Mouse (Mus musculus): ENCODE measurements around the gene Ggcx. TPM values are rescaled to one million over a fixed set of nuclear protein-coding genes. Genes with fewer than 3 reads are reported as not detected.
A peak's percentile ranks its signal among the peaks of the same experiment; 100 is the strongest.

Gene Ggcx
- polyA plus RNA-seq, 1 experiment, result 8.1 TPM

- under 1% methylated on average over 13 of the region's 13 CpGs for WGBS
- peaks cover 6% of the 10 kb centered on the region for H3K4me1 ChIP-seq (ENCODE audit: control insufficient read depth, insufficient read depth, low read length)
- H3K27ac ChIP-seq (ENCODE audit: control insufficient read depth, insufficient read depth, low read depth, low read length, poor library complexity), result peak overlapping the region; percentile 99
- peak overlapping the region; percentile 93 for H3K4me3 ChIP-seq (replicated peaks; ENCODE audit: control insufficient read depth, low read depth, low read length)
- TF ChIP-seq POLR2A (IDR thresholded peaks at IDR 0.05; ENCODE audit: borderline replicate concordance, control insufficient read depth, low read depth, low read length) (no peak; the same call in 1 of the 2 replicates), CTCF (IDR thresholded peaks at IDR 0.05; ENCODE audit: control insufficient read depth, insufficient read depth, low read length) (no peak)
Observed at GRCm38 (mm10) chr6:72389471-72389940, 24.6 kb upstream of the Ggcx start.

- Histone ChIP-seq H3K4me3 (replicated peaks; ENCODE audit: control insufficient read depth, low read depth, low read length) (peak within 1 kb of the TSS; percentile 93), H3K4me1 (ENCODE audit: control insufficient read depth, insufficient read depth, low read length) (peaks cover 6% of the 10 kb centered on the region), H3K27ac (ENCODE audit: control insufficient read depth, insufficient read depth, low read depth, low read length, poor library complexity) (peak within 1 kb of the TSS; percentile 99)
- TF ChIP-seq CTCF (IDR thresholded peaks at IDR 0.05; ENCODE audit: control insufficient read depth, insufficient read depth, low read length) (peak; percentile 17; the same call in 1 of the 2 replicates), POLR2A (IDR thresholded peaks at IDR 0.05; ENCODE audit: borderline replicate concordance, control insufficient read depth, low read depth, low read length) (peak; percentile 81)
- under 1% methylated on average over 33 of the region's 33 CpGs for WGBS
Observed at GRCm38 (mm10) chr6:72389941-72390771, 24.0 kb upstream of the Ggcx start, which contains the start of gene Vamp8. TSS of gene Vamp8 (minus strand) at chr6:72390703.

- Histone ChIP-seq H3K27ac (ENCODE audit: control insufficient read depth, insufficient read depth, low read depth, low read length, poor library complexity) (peak overlapping the region; percentile 99), H3K4me1 (ENCODE audit: control insufficient read depth, insufficient read depth, low read length) (peaks cover 6% of the 10 kb centered on the region), H3K4me3 (replicated peaks; ENCODE audit: control insufficient read depth, low read depth, low read length) (peak overlapping the region; percentile 93)
- TF ChIP-seq CTCF (IDR thresholded peaks at IDR 0.05; ENCODE audit: control insufficient read depth, insufficient read depth, low read length), result no peak
- no peak for TF ChIP-seq POLR2A (IDR thresholded peaks at IDR 0.05; ENCODE audit: borderline replicate concordance, control insufficient read depth, low read depth, low read length)
- 18% methylated on average over 12 of the region's 12 CpGs for WGBS
Observed at GRCm38 (mm10) chr6:72390795-72391521, 23.1 kb upstream of the Ggcx start.

- Histone ChIP-seq H3K27ac (ENCODE audit: control insufficient read depth, insufficient read depth, low read depth, low read length, poor library complexity) (no peak overlapping the region), H3K4me1 (ENCODE audit: control insufficient read depth, insufficient read depth, low read length) (peaks cover 6% of the 10 kb centered on the region), H3K4me3 (replicated peaks; ENCODE audit: control insufficient read depth, low read depth, low read length) (no peak overlapping the region)
- WGBS, result 87% methylated on average over 5 of the region's 5 CpGs
- no peak for TF ChIP-seq CTCF (IDR thresholded peaks at IDR 0.05; ENCODE audit: control insufficient read depth, insufficient read depth, low read length)
- TF ChIP-seq POLR2A (IDR thresholded peaks at IDR 0.05; ENCODE audit: borderline replicate concordance, control insufficient read depth, low read depth, low read length), result no peak
Observed at GRCm38 (mm10) chr6:72392341-72392740, 21.8 kb upstream of the Ggcx start.

- WGBS, result 75% methylated on average over 10 of the region's 10 CpGs
- TF ChIP-seq POLR2A (IDR thresholded peaks at IDR 0.05; ENCODE audit: borderline replicate concordance, control insufficient read depth, low read depth, low read length), result no peak
- TF ChIP-seq CTCF (IDR thresholded peaks at IDR 0.05; ENCODE audit: control insufficient read depth, insufficient read depth, low read length), result no peak
- Histone ChIP-seq H3K27ac (ENCODE audit: control insufficient read depth, insufficient read depth, low read depth, low read length, poor library complexity) (no peak overlapping the region), H3K4me3 (replicated peaks; ENCODE audit: control insufficient read depth, low read depth, low read length) (no peak overlapping the region), H3K4me1 (ENCODE audit: control insufficient read depth, insufficient read depth, low read length) (peaks cover 2% of the 10 kb centered on the region)
Observed at GRCm38 (mm10) chr6:72396837-72397251, 17.3 kb upstream of the Ggcx start.

- no peak for TF ChIP-seq CTCF (IDR thresholded peaks at IDR 0.05; ENCODE audit: control insufficient read depth, insufficient read depth, low read length)
- no peak for TF ChIP-seq POLR2A (IDR thresholded peaks at IDR 0.05; ENCODE audit: borderline replicate concordance, control insufficient read depth, low read depth, low read length)
- Histone ChIP-seq H3K4me1 (ENCODE audit: control insufficient read depth, insufficient read depth, low read length) (no peaks in the 10 kb centered on the region), H3K27ac (ENCODE audit: control insufficient read depth, insufficient read depth, low read depth, low read length, poor library complexity) (no peak overlapping the region), H3K4me3 (replicated peaks; ENCODE audit: control insufficient read depth, low read depth, low read length) (no peak overlapping the region)
- WGBS, result 85% methylated on average over 2 of the region's 2 CpGs
Observed at GRCm38 (mm10) chr6:72399967-72400366, 14.1 kb upstream of the Ggcx start.

DNA sequence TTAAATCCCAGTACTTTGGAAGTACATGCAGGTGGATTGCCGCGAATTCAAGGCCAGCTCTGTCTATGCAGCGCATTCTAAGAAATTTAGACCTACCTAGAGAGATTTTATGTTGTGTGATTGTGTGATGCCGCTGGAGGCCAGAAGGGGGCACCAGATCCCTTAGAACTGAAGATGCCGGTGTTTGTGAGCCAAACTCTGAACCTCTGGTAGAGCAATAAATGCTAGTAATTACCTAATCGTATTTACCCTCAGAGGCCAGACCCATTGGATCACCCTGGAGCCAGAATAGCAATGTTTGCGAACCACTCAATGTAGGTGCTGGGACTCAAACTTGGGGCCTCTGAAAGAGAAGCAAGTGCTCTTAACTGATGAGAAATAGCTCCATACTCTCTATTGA is 12.2 kb upstream of the Ggcx start:
- no peak overlapping the region for H3K27ac ChIP-seq (ENCODE audit: control insufficient read depth, insufficient read depth, low read depth, low read length, poor library complexity)
- H3K4me3 ChIP-seq (replicated peaks; ENCODE audit: control insufficient read depth, low read depth, low read length), result no peak overlapping the region
- 16% methylated on average over 7 of the region's 7 CpGs for WGBS
- no peaks in the 10 kb centered on the region for H3K4me1 ChIP-seq (ENCODE audit: control insufficient read depth, insufficient read depth, low read length)
- no peak for TF ChIP-seq POLR2A (IDR thresholded peaks at IDR 0.05; ENCODE audit: borderline replicate concordance, control insufficient read depth, low read depth, low read length)
- TF ChIP-seq CTCF (IDR thresholded peaks at IDR 0.05; ENCODE audit: control insufficient read depth, insufficient read depth, low read length), result peak; percentile 86

- no peak overlapping the region for H3K4me3 ChIP-seq (replicated peaks; ENCODE audit: control insufficient read depth, low read depth, low read length)
- H3K27ac ChIP-seq (ENCODE audit: control insufficient read depth, insufficient read depth, low read depth, low read length, poor library complexity), result no peak overlapping the region
- no peaks in the 10 kb centered on the region for H3K4me1 ChIP-seq (ENCODE audit: control insufficient read depth, insufficient read depth, low read length)
- TF ChIP-seq CTCF (IDR thresholded peaks at IDR 0.05; ENCODE audit: control insufficient read depth, insufficient read depth, low read length) (no peak), POLR2A (IDR thresholded peaks at IDR 0.05; ENCODE audit: borderline replicate concordance, control insufficient read depth, low read depth, low read length) (no peak)
- WGBS, result 83% methylated on average over 7 of the region's 7 CpGs
Observed at GRCm38 (mm10) chr6:72405356-72405755, 8.8 kb upstream of the Ggcx start.

Measured in bone marrow, adult 2 months (tissue).